Mouse (Mus musculus) ovary, adult 10 weeks (tissue): ENCODE data around the gene C1qtnf7. TPM values are rescaled to one million over a fixed set of nuclear protein-coding genes. Genes with fewer than 3 reads are reported as not detected.

Source experiments
- polyA plus RNA-seq: library from polyadenylated mRNA; stranded (reverse); fragments of 350-450 nt; fragmentation: Illumina TruSeq; extraction: RNeasy Lipid Tissue Mini Kit (QIAGEN cat#74804); gene quantifications from one replicate; pipeline ENCODE4 v1.2.3, GENCODE M21; 2014

C1qtnf7 gene
- polyA plus RNA-seq, result 50.9 TPM

GRCm38 (mm10) chr5:43515401-43515976 is at the start of gene C1qtnf7:
C1qtnf7 (plus strand) TSS chr5:43515538.

GRCm38 (mm10) chr5:43661997-43662961 is 146.9 kb downstream of the C1qtnf7 start, which contains the start of gene Cc2d2a:
Cc2d2a (plus strand) TSS chr5:43662346.

Other genes with a start within 250 kb of the C1qtnf7 start
- 43.0 TPM for gene Cc2d2a, start 146.8 kb downstream of the C1qtnf7 start, polyA plus RNA-seq